14 mouse cellular contexts compared by ENCODE assay signal in genomic region chr6:66932206-66932819, GRCm38 (mm10). TPM values are rescaled to one million over a fixed set of nuclear protein-coding genes. Genes with fewer than 3 reads are reported as not detected.
DNase-seq lines count a peak whose midpoint lies in the region; ATAC-seq and TF ChIP-seq lines count a peak whose summit lies in the region.
"Had no signal": no experiment of that assay in that cellular context is flagged by ENCODE, and none has a peak within 500 bp of the region (broad histone marks: within the 10 kb centered on the region; RNA-seq: fewer than 3 reads in every experiment).

No protein-coding gene starts in this region.

- no peak overlapping the region for H3K4me2 ChIP-seq in neural tube, embryonic 14.5 days (ENCODE audit: low read depth, low read length)
- H3K4me2 ChIP-seq: limb, embryonic 15.5 days had no signal

- ATAC-seq in cerebellum, adult (ENCODE audit: insufficient number of reproducible peaks, low FRiP score, low TSS enrichment), result 0 out of 2 replicates have a peak, but pooled peaks have one; percentile 24
- peak; percentile 68; the same call in 1 of the 2 replicates for ATAC-seq in neural tube, embryonic 14.5 days (ENCODE audit: low read depth)
- ATAC-seq: intestine, postnatal 0 days had no signal

- H3K36me3 ChIP-seq in kidney, adult 2 months (ENCODE audit: control insufficient read depth, insufficient read depth, low read length), result no peaks in the 10 kb centered on the region
- no peaks in the 10 kb centered on the region for H3K36me3 ChIP-seq in neural tube, embryonic 14.5 days (ENCODE audit: control insufficient read depth, insufficient read depth, low read length)
- no peaks in the 10 kb centered on the region for H3K36me3 ChIP-seq in limb, embryonic 10.5 days
- H3K36me3 ChIP-seq: limb, embryonic 15.5 days had no signal

- no peak overlapping the region for H3K9ac ChIP-seq in neural tube, embryonic 14.5 days (replicated peaks; ENCODE audit: low read depth, low read length)
- H3K9ac ChIP-seq: limb, embryonic 15.5 days had no signal

- peak overlapping the region; percentile 42; the same call in 1 of the 2 replicates for H3K27ac ChIP-seq in kidney, adult 2 months (ENCODE audit: insufficient read depth, low read depth, low read length)
- no peak overlapping the region for H3K27ac ChIP-seq in neural tube, embryonic 14.5 days (ENCODE audit: low read depth, low read length)
- no peak overlapping the region for H3K27ac ChIP-seq in limb, embryonic 10.5 days
- H3K27ac ChIP-seq: limb, embryonic 15.5 days had no signal

- TF ChIP-seq CTCF in kidney, adult 2 months (conservative IDR thresholded peaks at IDR 0.05; ENCODE audit: insufficient read depth, insufficient read length, low read depth, low read length), result no peak

- WGBS in kidney, adult 2 months, result 75% methylated on average over 4 of the region's 4 CpGs
- WGBS in neural tube, embryonic 14.5 days, result 63% methylated on average over 4 of the region's 4 CpGs
- WGBS in limb, embryonic 10.5 days, result 85% methylated on average over 4 of the region's 4 CpGs

- no peak for DNase-seq in cerebellum, postnatal 36 days
- DNase-seq in kidney, adult 2 months, result peak; percentile 25
- no peak for DNase-seq in kidney, postnatal 36 days
- no peak for DNase-seq in neural tube, embryonic 10.5 days (ENCODE audit: extremely low spot score, low spot score)
- peak; percentile 12 for DNase-seq in limb, embryonic 10.5 days (ENCODE audit: low spot score)
- no peak for DNase-seq in ovary, postnatal 14 days (ENCODE audit: low spot score)
- DNase-seq: cerebellum, adult 2 months; gastrocnemius, postnatal 10 days; lung, adult 18-20 months; lung, postnatal 4 days had no signal

- H3K27me3 ChIP-seq in kidney, adult 2 months (replicated peaks; ENCODE audit: control insufficient read depth, insufficient read depth, low read length), result no peaks in the 10 kb centered on the region
- H3K27me3 ChIP-seq in neural tube, embryonic 14.5 days (ENCODE audit: control insufficient read depth, insufficient read depth, low read length), result no peaks in the 10 kb centered on the region
- H3K27me3 ChIP-seq in limb, embryonic 10.5 days (ENCODE audit: low read depth, poor library complexity, severe bottlenecking), result no peaks in the 10 kb centered on the region
- H3K27me3 ChIP-seq: limb, embryonic 15.5 days had no signal

- no peaks in the 10 kb centered on the region for H3K9me3 ChIP-seq in neural tube, embryonic 14.5 days (ENCODE audit: control insufficient read depth, low read length)
- no peaks in the 10 kb centered on the region for H3K9me3 ChIP-seq in limb, embryonic 10.5 days (replicated peaks)
- H3K9me3 ChIP-seq: limb, embryonic 15.5 days had no signal

- no peak for TF ChIP-seq POLR2A in kidney, adult 2 months (IDR thresholded peaks at IDR 0.05; ENCODE audit: low read depth, low read length)

- H3K4me1 ChIP-seq in kidney, adult 2 months (ENCODE audit: control insufficient read depth, insufficient read depth, low read length), result peaks cover 29% of the 10 kb centered on the region
- no peaks in the 10 kb centered on the region for H3K4me1 ChIP-seq in neural tube, embryonic 14.5 days (ENCODE audit: control insufficient read depth, insufficient read depth, low read length)
- H3K4me1 ChIP-seq in limb, embryonic 10.5 days, result peaks cover 16% of the 10 kb centered on the region
- H3K4me1 ChIP-seq: limb, embryonic 15.5 days had no signal

- H3K4me3 ChIP-seq in kidney, adult 2 months (ENCODE audit: insufficient read depth, low read depth, low read length), result no peak overlapping the region
- no peak overlapping the region for H3K4me3 ChIP-seq in neural tube, embryonic 14.5 days (ENCODE audit: low read depth, low read length)
- no peak overlapping the region for H3K4me3 ChIP-seq in limb, embryonic 10.5 days
- H3K4me3 ChIP-seq: limb, embryonic 15.5 days had no signal

RNA-seq across cellular contexts. Expression of gene Gng12, which starts 36.1 kb away (rescaled TPM):
- polyA plus RNA-seq in kidney, adult 2 months (2012; rRNA removed), result 90.6 and 102 TPM in 2 replicates
- polyA plus RNA-seq in neural tube, embryonic 14.5 days (2014; fragmentation: Nextera tagmentation; extraction: Ambion mirVana), result 78.2 and 82.9 TPM in 2 replicates
- 61.2 and 73.9 TPM in 2 replicates for polyA plus RNA-seq in limb, embryonic 10.5 days (2016; fragmentation: Nextera tagmentation; extraction: Ambion mirVana)

Comparison
In these comparisons a context has a peak if more than half of its experiments do, and no peak if none do; other contexts are left out.
1. DNase-seq: peak in kidney, adult 2 months (single experiment) and limb, embryonic 10.5 days (single experiment); none in cerebellum, postnatal 36 days (0 of 2), kidney, postnatal 36 days (0 of 2), neural tube, embryonic 10.5 days (single experiment) and ovary, postnatal 14 days (single experiment).